Comparison of ENCODE assay signal across 12 mouse cellular contexts in the genomic region with DNA sequence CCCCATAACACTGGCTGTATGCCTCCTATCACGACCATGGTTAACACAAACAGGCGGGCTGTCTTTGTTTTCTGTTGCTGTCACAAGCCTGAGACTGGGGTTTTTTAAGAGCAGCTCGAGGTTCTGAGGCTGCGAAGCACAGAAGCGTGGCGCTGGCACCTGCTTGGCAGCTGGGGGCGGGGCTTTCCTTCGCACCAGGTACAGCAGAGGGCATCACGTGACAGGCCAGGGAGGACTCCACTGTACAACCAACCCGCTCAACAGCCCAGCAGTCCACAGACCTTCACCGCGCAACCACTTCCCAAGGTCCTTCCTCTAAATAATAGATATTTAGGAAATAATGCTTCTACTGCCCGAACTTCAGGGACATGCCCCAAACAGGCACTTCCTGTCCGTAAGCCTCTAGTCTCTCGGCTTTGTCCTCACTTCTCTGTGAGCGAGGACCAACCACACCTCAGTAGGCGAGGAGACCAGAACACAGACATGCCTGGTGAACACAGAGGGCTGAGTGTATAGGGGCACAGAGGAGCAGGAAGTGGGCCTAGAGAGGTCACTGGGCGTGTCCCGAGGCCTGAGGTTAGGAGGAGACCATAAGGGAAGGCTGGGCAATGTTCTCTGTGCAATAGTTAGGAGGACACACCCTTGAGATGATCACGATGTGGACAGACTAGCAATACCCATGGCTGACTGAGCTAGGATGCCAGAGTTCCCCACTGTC. TPM values are rescaled to one million over a fixed set of nuclear protein-coding genes. Genes with fewer than 3 reads are reported as not detected.
DNase-seq lines count a peak whose midpoint lies in the region; ATAC-seq and TF ChIP-seq lines count a peak whose summit lies in the region.
"Had no signal": no experiment of that assay in that cellular context is flagged by ENCODE, and none has a peak within 500 bp of the region (broad histone marks: within the 10 kb centered on the region; RNA-seq: fewer than 3 reads in every experiment).

No protein-coding gene starts in this region.

- no peak overlapping the region for H3K27ac ChIP-seq in embryonic facial prominence, embryonic 12.5 days
- no peak overlapping the region for H3K27ac ChIP-seq in embryonic facial prominence, embryonic 10.5 days (replicated peaks)
- H3K27ac ChIP-seq in hindbrain, embryonic 14.5 days, result no peak overlapping the region
- H3K27ac ChIP-seq in heart, adult 2 months, result no peak overlapping the region
- H3K27ac ChIP-seq: gastrocnemius, adult 2 months had no signal

- no peak overlapping the region for H3K9ac ChIP-seq in embryonic facial prominence, embryonic 12.5 days
- no peak overlapping the region for H3K9ac ChIP-seq in hindbrain, embryonic 14.5 days
- H3K9ac ChIP-seq in heart, adult 2 months (ENCODE audit: low read depth, low read length), result no peak overlapping the region

- peaks cover 4% of the 10 kb centered on the region; the same call in 1 of the 2 replicates for H3K4me1 ChIP-seq in embryonic facial prominence, embryonic 12.5 days
- peaks cover 13% of the 10 kb centered on the region for H3K4me1 ChIP-seq in embryonic facial prominence, embryonic 10.5 days
- no peaks in the 10 kb centered on the region for H3K4me1 ChIP-seq in hindbrain, embryonic 14.5 days (replicated peaks; ENCODE audit: control insufficient read depth, insufficient read depth, low read length)
- no peaks in the 10 kb centered on the region for H3K4me1 ChIP-seq in heart, adult 2 months (ENCODE audit: control insufficient read depth, insufficient read depth, low read length)

- no peak overlapping the region for H3K4me2 ChIP-seq in embryonic facial prominence, embryonic 12.5 days (replicated peaks)
- no peak overlapping the region for H3K4me2 ChIP-seq in hindbrain, embryonic 14.5 days (replicated peaks)

- TF ChIP-seq EP300 in heart, adult 2 months (IDR thresholded peaks at IDR 0.05; ENCODE audit: insufficient read depth, low read depth, low read length), result no peak

- no peaks in the 10 kb centered on the region for H3K36me3 ChIP-seq in embryonic facial prominence, embryonic 12.5 days
- H3K36me3 ChIP-seq in embryonic facial prominence, embryonic 10.5 days (replicated peaks), result no peaks in the 10 kb centered on the region
- H3K36me3 ChIP-seq in hindbrain, embryonic 14.5 days (replicated peaks; ENCODE audit: control insufficient read depth, insufficient read depth), result no peaks in the 10 kb centered on the region
- no peaks in the 10 kb centered on the region for H3K36me3 ChIP-seq in heart, adult 2 months (ENCODE audit: control insufficient read depth, insufficient read depth, low read length)

- DNase-seq in embryonic facial prominence, embryonic 10.5 days (ENCODE audit: low spot score), result no peak
- DNase-seq in kidney, adult 18-20 months, result peak; percentile 35
- DNase-seq in liver, result peak; percentile 35
- DNase-seq in natural killer cell, adult 2 months (ENCODE audit: low spot score in 2 of 2), result peak; percentile 42 to 48
- DNase-seq in cerebellum, adult 18-20 months, result no peak
- DNase-seq in hindbrain, embryonic 14.5 days (ENCODE audit: low spot score), result no peak
- no peak for DNase-seq in heart, adult 2 months
- DNase-seq: adrenal gland, adult 2 months; gastrocnemius, adult 2 months; heart, postnatal 36 days; lung, postnatal 10 days had no signal

- H3K27me3 ChIP-seq in embryonic facial prominence, embryonic 12.5 days, result no peaks in the 10 kb centered on the region
- H3K27me3 ChIP-seq in embryonic facial prominence, embryonic 10.5 days (replicated peaks; ENCODE audit: low read depth, poor library complexity, severe bottlenecking), result no peaks in the 10 kb centered on the region; the same call in none of the 2 replicates
- no peaks in the 10 kb centered on the region for H3K27me3 ChIP-seq in hindbrain, embryonic 14.5 days (ENCODE audit: control insufficient read depth, insufficient read depth, low read length)
- no peaks in the 10 kb centered on the region for H3K27me3 ChIP-seq in heart, adult 2 months (ENCODE audit: control insufficient read depth, insufficient read depth, low read length)

- no peak for TF ChIP-seq CTCF in heart, adult 2 months (IDR thresholded peaks at IDR 0.05)

- H3K9me3 ChIP-seq in embryonic facial prominence, embryonic 12.5 days, result 0 out of 2 replicates have a peak, but pooled peaks cover 1% of the 10 kb centered on the region
- no peaks in the 10 kb centered on the region for H3K9me3 ChIP-seq in embryonic facial prominence, embryonic 10.5 days
- H3K9me3 ChIP-seq in hindbrain, embryonic 14.5 days (ENCODE audit: control insufficient read depth, low read length), result no peaks in the 10 kb centered on the region

- peak; percentile 28; the same call in 1 of the 2 replicates for ATAC-seq in embryonic facial prominence, embryonic 12.5 days (ENCODE audit: insufficient number of reproducible peaks, insufficient read depth, low FRiP score, low TSS enrichment)
- no peak for ATAC-seq in hindbrain, embryonic 14.5 days (ENCODE audit: low FRiP score)

- no peak overlapping the region for H3K4me3 ChIP-seq in embryonic facial prominence, embryonic 12.5 days
- H3K4me3 ChIP-seq in embryonic facial prominence, embryonic 10.5 days, result no peak overlapping the region
- no peak overlapping the region for H3K4me3 ChIP-seq in hindbrain, embryonic 14.5 days (replicated peaks; ENCODE audit: low read length)
- no peak overlapping the region for H3K4me3 ChIP-seq in heart, adult 2 months
- H3K4me3 ChIP-seq: gastrocnemius, adult 2 months had no signal

- no peaks in the 10 kb centered on the region for H3K79me2 ChIP-seq in heart, adult 2 months (replicated peaks; ENCODE audit: control insufficient read depth, insufficient read depth, low read length)

- WGBS in embryonic facial prominence, embryonic 12.5 days, result 78% methylated on average over 20 of the region's 20 CpGs
- 78% methylated on average over 20 of the region's 20 CpGs for WGBS in embryonic facial prominence, embryonic 10.5 days
- 80% methylated on average over 20 of the region's 20 CpGs for WGBS in hindbrain, embryonic 14.5 days
- 71% methylated on average over 20 of the region's 20 CpGs for WGBS in heart, adult 2 months

- intact Hi-C loops in heart, adult 2 months (cut with DNase I), result no loop called here

- TF ChIP-seq POLR2A in heart, adult 2 months (IDR thresholded peaks at IDR 0.05; ENCODE audit: insufficient read depth, low read depth, low read length), result no peak

RNA-seq across cellular contexts. Expression of gene Syf2, which starts 37.3 kb away (rescaled TPM):
- 75.3 and 77.2 TPM in 2 replicates for polyA plus RNA-seq in embryonic facial prominence, embryonic 12.5 days (2016; fragmentation: Nextera tagmentation; extraction: Ambion mirVana)
- polyA plus RNA-seq in embryonic facial prominence, embryonic 10.5 days (2016; fragmentation: Nextera tagmentation; extraction: Ambion mirVana), result 65.2 and 65.9 TPM in 2 replicates
- 47.7 and 50.2 TPM in 2 replicates for polyA plus RNA-seq in hindbrain, embryonic 14.5 days (2014; fragmentation: Nextera tagmentation; extraction: Ambion mirVana)
- total RNA-seq in heart, adult 2 months (2021), result 10 to 100 TPM; 48.7 to 61.1 TPM
- polyA plus RNA-seq in heart, adult 2 months (2012; rRNA removed), result 24.9 and 34.1 TPM in 2 replicates

RNA-seq across cellular contexts. Expression of gene Rsrp1, which starts 44.7 kb away (rescaled TPM):
- polyA plus RNA-seq in embryonic facial prominence, embryonic 12.5 days (2016; fragmentation: Nextera tagmentation; extraction: Ambion mirVana), result 496 and 536 TPM in 2 replicates
- 343 and 353 TPM in 2 replicates for polyA plus RNA-seq in embryonic facial prominence, embryonic 10.5 days (2016; fragmentation: Nextera tagmentation; extraction: Ambion mirVana)
- polyA plus RNA-seq in hindbrain, embryonic 14.5 days (2014; fragmentation: Nextera tagmentation; extraction: Ambion mirVana), result 405 and 417 TPM in 2 replicates
- total RNA-seq in heart, adult 2 months (2021), result 100 to 1,000 TPM; 137 to 175 TPM
- 192 TPM in 2 replicates for polyA plus RNA-seq in heart, adult 2 months (2012; rRNA removed)

RNA-seq across cellular contexts. Expression of gene Tmem50a, which starts 53.2 kb away (rescaled TPM):
- polyA plus RNA-seq in embryonic facial prominence, embryonic 12.5 days (2016; fragmentation: Nextera tagmentation; extraction: Ambion mirVana), result 160 and 161 TPM in 2 replicates
- polyA plus RNA-seq in embryonic facial prominence, embryonic 10.5 days (2016; fragmentation: Nextera tagmentation; extraction: Ambion mirVana), result 127 and 133 TPM in 2 replicates
- polyA plus RNA-seq in hindbrain, embryonic 14.5 days (2014; fragmentation: Nextera tagmentation; extraction: Ambion mirVana), result 197 and 203 TPM in 2 replicates
- total RNA-seq in heart, adult 2 months (2021), result 10 to 100 TPM; 59.3 to 69.2 TPM
- polyA plus RNA-seq in heart, adult 2 months (2012; rRNA removed), result 81.8 and 106 TPM in 2 replicates

Comparison
In these comparisons a context has a peak if more than half of its experiments do, and no peak if none do; other contexts are left out.
1. DNase-seq: peak in kidney, adult 18-20 months (single experiment), liver (single experiment) and natural killer cell, adult 2 months (2 of 2); none in embryonic facial prominence, embryonic 10.5 days (single experiment), cerebellum, adult 18-20 months (0 of 2), hindbrain, embryonic 14.5 days (single experiment) and heart, adult 2 months (0 of 2).